Mouse (Mus musculus): ENCODE data around the gene Nap1l5. TPM values are rescaled to one million over a fixed set of nuclear protein-coding genes. Genes with fewer than 3 reads are reported as not detected.
"Not testable (repeated sequence)": the region's sequence is repeated elsewhere in the genome, so short reads cannot be mapped to it uniquely, and the experiment has no call there.

The Nap1l5 gene
- polyA plus RNA-seq, 1 experiment from 2014 or later: 10.8 TPM

DNA sequence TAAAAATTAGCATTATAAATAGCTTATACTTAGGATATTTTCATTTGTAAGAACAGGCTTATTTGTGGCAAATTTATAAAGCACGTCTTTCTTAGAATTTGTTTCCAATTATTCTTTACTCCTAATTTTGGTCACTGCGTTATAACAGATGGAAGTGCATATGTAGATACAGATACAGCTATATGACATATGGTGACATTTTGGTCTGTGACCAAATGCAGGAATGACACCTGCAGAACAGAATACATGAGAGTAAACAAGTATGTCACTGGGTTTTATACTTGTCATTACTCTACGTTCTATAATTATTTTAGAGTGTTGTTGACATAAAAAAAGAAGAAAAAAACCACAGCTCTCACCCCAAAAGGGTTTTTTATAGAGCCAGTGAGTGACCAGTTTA lies 7.8 kb downstream of the Nap1l5 start:
- DNase-seq (ENCODE audit: low spot score): no peak
- Histone ChIP-seq H3K27me3 (ENCODE audit: low read depth, poor library complexity, severe bottlenecking) (no peaks in the 10 kb centered on the region), H3K27ac (replicated peaks) (no peak overlapping the region), H3K4me1 (no peaks in the 10 kb centered on the region), H3K36me3 (no peaks in the 10 kb centered on the region), H3K4me3 (no peak overlapping the region), H3K9me3 (replicated peaks) (no peaks in the 10 kb centered on the region)
- 92% methylated on average over 3 of the region's 3 CpGs for WGBS

DNA sequence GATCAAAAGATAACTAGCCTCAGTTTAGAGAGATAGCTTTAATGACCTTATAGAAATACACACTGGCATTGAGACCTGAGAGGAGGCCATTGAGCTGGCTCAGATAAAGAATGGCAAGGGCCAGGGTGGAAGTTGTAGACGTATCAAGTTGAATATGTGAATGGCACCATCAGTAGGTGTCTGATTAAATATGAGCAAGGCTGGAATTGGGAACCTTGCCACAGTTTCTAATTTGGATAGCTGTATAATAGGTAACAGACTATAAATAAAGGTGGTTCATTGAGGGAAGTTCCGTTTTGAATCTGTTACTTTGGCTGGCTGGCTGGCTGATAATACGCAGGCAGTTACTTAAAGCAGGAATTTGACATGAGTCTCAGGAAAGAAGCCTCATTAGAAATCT lies 10.2 kb downstream of the Nap1l5 start:
- Histone ChIP-seq H3K9me3 (replicated peaks) (no peaks in the 10 kb centered on the region), H3K4me3 (no peak overlapping the region), H3K36me3 (no peaks in the 10 kb centered on the region), H3K27me3 (ENCODE audit: low read depth, poor library complexity, severe bottlenecking) (no peaks in the 10 kb centered on the region), H3K27ac (replicated peaks) (no peak overlapping the region), H3K4me1 (no peaks in the 10 kb centered on the region)
- WGBS: 85% methylated on average over 3 of the region's 3 CpGs
- no peak for DNase-seq (ENCODE audit: low spot score)

DNA sequence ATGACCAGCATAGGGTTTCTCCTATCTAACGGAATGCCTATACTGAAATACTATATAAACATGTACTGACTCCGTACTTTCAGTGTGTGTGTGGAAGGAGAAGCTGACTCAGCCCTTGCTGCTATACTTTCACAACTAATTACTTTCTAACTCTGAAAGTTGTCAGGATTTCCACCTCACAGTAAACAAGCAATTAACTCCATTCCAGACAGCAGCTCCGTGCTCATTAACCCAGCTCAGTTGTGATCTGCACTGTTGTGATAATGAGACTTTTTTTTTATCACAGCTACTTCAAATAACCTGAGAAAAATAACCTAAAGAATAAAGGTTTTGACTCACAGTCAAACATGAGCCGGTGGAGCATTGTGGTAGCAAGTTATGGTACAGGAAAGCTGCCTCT lies 11.9 kb downstream of the Nap1l5 start:
- no peaks in the 10 kb centered on the region for H3K9me3 ChIP-seq (replicated peaks)
- H3K27me3 ChIP-seq (ENCODE audit: low read depth, poor library complexity, severe bottlenecking): no peaks in the 10 kb centered on the region
- no peak overlapping the region for H3K4me3 ChIP-seq
- H3K4me1 ChIP-seq: no peaks in the 10 kb centered on the region
- WGBS: 92% methylated on average over 4 of the region's 4 CpGs
- DNase-seq (ENCODE audit: low spot score): no peak
- peaks cover 4% of the 10 kb centered on the region; the same call in 1 of the 2 replicates for H3K36me3 ChIP-seq
- no peak overlapping the region for H3K27ac ChIP-seq (replicated peaks)

- Histone ChIP-seq H3K4me1 (no peaks in the 10 kb centered on the region), H3K9me3 (replicated peaks) (no peaks in the 10 kb centered on the region), H3K36me3 (peaks cover 4% of the 10 kb centered on the region; the same call in 1 of the 2 replicates), H3K27ac (replicated peaks) (no peak overlapping the region), H3K27me3 (ENCODE audit: low read depth, poor library complexity, severe bottlenecking) (no peaks in the 10 kb centered on the region), H3K4me3 (no peak overlapping the region)
- DNase-seq (ENCODE audit: low spot score): no peak
- 88% methylated on average over 6 of the region's 6 CpGs for WGBS
Measured at GRCm38 (mm10) chr6:58893307-58893706, 13.6 kb downstream of the Nap1l5 start.

- 85% methylated on average over 3 of the region's 3 CpGs for WGBS
- Histone ChIP-seq H3K9me3 (replicated peaks) (no peaks in the 10 kb centered on the region), H3K27ac (replicated peaks) (no peak overlapping the region), H3K4me3 (no peak overlapping the region), H3K4me1 (no peaks in the 10 kb centered on the region), H3K27me3 (ENCODE audit: low read depth, poor library complexity, severe bottlenecking) (no peaks in the 10 kb centered on the region), H3K36me3 (peaks cover 4% of the 10 kb centered on the region; the same call in 1 of the 2 replicates)
- DNase-seq (ENCODE audit: low spot score): no peak
Measured at GRCm38 (mm10) chr6:58889917-58890316, 17.0 kb downstream of the Nap1l5 start.

- Histone ChIP-seq H3K9me3 (replicated peaks) (no peaks in the 10 kb centered on the region), H3K27ac (replicated peaks) (no peak overlapping the region), H3K4me3 (no peak overlapping the region), H3K27me3 (ENCODE audit: low read depth, poor library complexity, severe bottlenecking) (no peaks in the 10 kb centered on the region), H3K4me1 (no peaks in the 10 kb centered on the region), H3K36me3 (peaks cover 9% of the 10 kb centered on the region)
- no peak for DNase-seq (ENCODE audit: low spot score)
- 82% methylated on average over 6 of the region's 6 CpGs for WGBS
Measured at GRCm38 (mm10) chr6:58882271-58882670, 24.6 kb downstream of the Nap1l5 start.

DNA sequence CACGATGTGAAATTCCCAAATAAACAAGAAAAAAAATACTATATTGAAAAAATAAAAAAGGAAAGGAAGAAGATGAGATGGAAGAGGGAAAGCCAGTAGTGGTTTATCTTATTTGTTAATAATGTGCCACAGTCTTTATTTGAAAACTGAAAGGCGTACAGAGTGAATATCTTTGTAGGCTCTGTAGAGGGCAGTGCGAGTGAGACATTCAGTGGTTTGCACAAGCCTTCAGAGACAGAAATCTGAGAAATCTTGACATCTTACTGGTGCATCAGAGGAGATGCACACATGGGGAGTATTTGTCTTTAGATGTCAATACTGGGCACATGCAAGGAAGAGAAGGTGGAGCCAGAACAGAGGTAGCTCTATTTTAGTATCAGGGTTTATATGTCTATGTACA lies 25.5 kb downstream of the Nap1l5 start:
- no peak overlapping the region for H3K4me3 ChIP-seq
- whole genome bisulfite sequencing: 89% methylated on average over 3 of the region's 3 CpGs
- H3K27me3 ChIP-seq (ENCODE audit: low read depth, poor library complexity, severe bottlenecking): no peaks in the 10 kb centered on the region
- DNase-seq (ENCODE audit: low spot score): no peak
- H3K36me3 ChIP-seq: peaks cover 9% of the 10 kb centered on the region
- no peaks in the 10 kb centered on the region for H3K9me3 ChIP-seq (replicated peaks)
- H3K27ac ChIP-seq (replicated peaks): no peak overlapping the region
- no peaks in the 10 kb centered on the region for H3K4me1 ChIP-seq

- Histone ChIP-seq H3K4me3 (no peak overlapping the region), H3K27me3 (ENCODE audit: low read depth, poor library complexity, severe bottlenecking) (no peaks in the 10 kb centered on the region), H3K9me3 (replicated peaks) (no peaks in the 10 kb centered on the region), H3K36me3 (peaks cover 9% of the 10 kb centered on the region), H3K4me1 (no peaks in the 10 kb centered on the region), H3K27ac (replicated peaks) (no peak overlapping the region)
- 88% methylated on average over 5 of the region's 5 CpGs for WGBS
- no peak for DNase-seq (ENCODE audit: low spot score)
Measured at GRCm38 (mm10) chr6:58880861-58881260, 26.0 kb downstream of the Nap1l5 start.

DNA sequence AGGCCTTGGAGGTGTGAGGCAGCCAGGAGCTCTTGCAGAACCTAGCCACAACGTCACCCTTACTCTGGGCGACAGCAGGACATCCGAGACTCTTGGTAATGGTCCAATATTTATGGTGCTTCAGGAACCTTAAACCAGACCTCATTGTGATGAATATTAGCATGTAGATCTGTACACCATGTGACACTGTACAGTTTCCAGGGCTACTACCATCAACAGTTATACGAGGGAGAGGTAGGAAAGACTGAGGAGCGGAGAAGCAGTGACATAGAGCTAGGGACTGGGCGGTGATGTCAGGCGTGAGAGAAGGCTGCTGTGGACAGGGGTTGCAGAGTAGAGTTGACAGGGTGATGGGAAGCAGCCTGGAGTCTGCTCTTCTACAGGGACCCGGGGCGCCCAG lies 26.9 kb downstream of the Nap1l5 start:
- Histone ChIP-seq H3K9me3 (replicated peaks) (no peaks in the 10 kb centered on the region), H3K27me3 (ENCODE audit: low read depth, poor library complexity, severe bottlenecking) (no peaks in the 10 kb centered on the region), H3K27ac (replicated peaks) (no peak overlapping the region), H3K36me3 (peaks cover 9% of the 10 kb centered on the region), H3K4me3 (no peak overlapping the region), H3K4me1 (no peaks in the 10 kb centered on the region)
- no peak for DNase-seq (ENCODE audit: low spot score)
- WGBS: 92% methylated on average over 9 of the region's 9 CpGs

- no peak for DNase-seq (ENCODE audit: low spot score)
- WGBS: 73% methylated on average over 4 of the region's 4 CpGs
- no peaks in the 10 kb centered on the region for H3K4me1 ChIP-seq
Measured at GRCm38 (mm10) chr6:58879572-58879971, 27.3 kb downstream of the Nap1l5 start.

DNA sequence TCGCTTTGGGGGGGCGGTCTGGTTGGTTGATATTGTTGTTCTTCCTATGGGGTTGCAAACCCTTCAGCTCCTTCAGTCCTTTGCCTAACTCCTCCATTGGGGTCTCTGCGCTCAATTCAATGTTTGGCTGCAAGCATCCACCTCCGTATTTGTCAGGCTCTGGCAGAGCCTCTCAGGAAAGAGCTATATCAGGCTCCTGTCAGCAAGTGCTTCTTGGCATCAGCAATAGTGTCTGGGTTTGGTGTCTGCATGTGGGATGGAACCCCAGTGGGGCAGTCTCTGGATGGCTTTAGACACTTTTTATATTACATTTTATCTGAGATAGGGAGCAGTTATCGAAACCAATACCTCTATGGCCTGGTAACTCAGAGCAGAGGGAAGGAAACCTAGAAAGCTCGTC lies 39.0 kb downstream of the Nap1l5 start:
- 95% methylated on average over 6 of the region's 6 CpGs for WGBS
- H3K27me3 ChIP-seq (ENCODE audit: low read depth, poor library complexity, severe bottlenecking); H3K36me3 ChIP-seq; H3K9me3 ChIP-seq (replicated peaks); DNase-seq (ENCODE audit: low spot score); H3K27ac ChIP-seq (replicated peaks); H3K4me3 ChIP-seq; H3K4me1 ChIP-seq: not testable (repeated sequence)

More at GRCm38 (mm10) chr6:58879572-58879971, 27.3 kb downstream of the Nap1l5 start:
- Histone ChIP-seq H3K4me3 (no peak overlapping the region), H3K9me3 (replicated peaks) (no peaks in the 10 kb centered on the region), H3K27me3 (ENCODE audit: low read depth, poor library complexity, severe bottlenecking) (no peaks in the 10 kb centered on the region), H3K27ac (replicated peaks) (no peak overlapping the region), H3K36me3 (peaks cover 9% of the 10 kb centered on the region)

- no peaks in the 10 kb centered on the region for H3K9me3 ChIP-seq (replicated peaks)
- peaks cover 2% of the 10 kb centered on the region; the same call in 1 of the 2 replicates for H3K36me3 ChIP-seq
- no peaks in the 10 kb centered on the region for H3K27me3 ChIP-seq (ENCODE audit: low read depth, poor library complexity, severe bottlenecking)
- WGBS: 90% methylated on average over 4 of the region's 4 CpGs
- no peak for DNase-seq (ENCODE audit: low spot score)
- H3K4me3 ChIP-seq: no peak overlapping the region
- H3K4me1 ChIP-seq: no peaks in the 10 kb centered on the region
- H3K27ac ChIP-seq (replicated peaks): no peak overlapping the region
Measured at GRCm38 (mm10) chr6:58863631-58864235, 43.1 kb downstream of the Nap1l5 start.

DNA sequence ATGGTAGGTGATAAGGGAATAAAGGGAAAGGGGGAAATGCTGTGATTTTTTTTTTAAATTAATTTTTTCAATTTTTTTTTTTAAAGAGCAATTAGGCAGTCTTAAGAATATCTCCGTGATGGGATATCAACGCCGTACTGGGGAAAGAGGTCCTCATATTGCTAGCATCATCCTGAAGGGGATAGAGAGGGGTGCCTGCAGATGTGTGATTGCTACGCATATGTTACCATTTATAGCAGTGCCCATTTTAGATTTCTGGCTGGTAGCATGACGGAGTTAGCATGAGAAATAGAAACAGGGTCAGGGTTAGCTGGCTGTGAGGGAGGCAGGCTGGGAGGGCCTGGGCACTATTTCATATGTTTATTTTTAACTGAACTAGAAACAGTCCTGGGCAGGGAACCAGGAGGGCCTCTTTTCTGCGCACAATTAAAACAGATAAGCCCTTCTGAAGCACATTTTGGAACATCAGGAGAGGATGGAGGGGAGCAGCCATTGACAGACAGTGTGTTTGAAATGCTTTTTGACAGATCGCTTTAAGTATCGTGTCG lies 44.4 kb downstream of the Nap1l5 start:
- WGBS: 91% methylated on average over 9 of the region's 9 CpGs
- Histone ChIP-seq H3K36me3 (peaks cover 2% of the 10 kb centered on the region; the same call in 1 of the 2 replicates), H3K27me3 (ENCODE audit: low read depth, poor library complexity, severe bottlenecking) (no peaks in the 10 kb centered on the region), H3K4me1 (no peaks in the 10 kb centered on the region), H3K4me3 (no peak overlapping the region), H3K9me3 (replicated peaks) (no peaks in the 10 kb centered on the region), H3K27ac (replicated peaks) (no peak overlapping the region)
- no peak for DNase-seq (ENCODE audit: low spot score)
